Mouse (Mus musculus) embryonic facial prominence, embryonic 14.5 days (tissue): ENCODE measurements around the gene Coro7. TPM values are rescaled to one million over a fixed set of nuclear protein-coding genes. Genes with fewer than 3 reads are reported as not detected.
A peak's percentile ranks its signal among the peaks of the same experiment; 100 is the strongest.

Source experiments
- ATAC-seq: fragments of 200-750 bp; cut with Nextera tagmentation; 2 replicates; pipeline ENCODE4 v1.8.0; 2017; ENCODE audit warnings: low read depth, moderate number of reproducible peaks, moderate TSS enrichment
- DNase-seq: peaks from one replicate; pipeline ENCODE4 v3.0.0-alpha.2; 2015; ENCODE audit warnings: low spot score
- H3K27ac ChIP-seq: fragments of 300-500 bp; sonication (generic); replicated peaks from 2 replicates; pipeline ENCODE4 v1.5.1; 2014; ENCODE audit warnings: low read depth, mild to moderate bottlenecking, low read length, moderate library complexity
- H3K27me3 ChIP-seq: fragments of 300-500 bp; sonication (generic); replicated peaks from 2 replicates; pipeline ENCODE4 v1.6.1; 2014; ENCODE audit warnings: low read length; ENCODE audit not compliant: control insufficient read depth, insufficient read depth
- H3K36me3 ChIP-seq: fragments of 300-500 bp; sonication (generic); 2 replicates; pipeline ENCODE4 v1.6.1; 2014; ENCODE audit warnings: low read length, mixed read lengths; ENCODE audit not compliant: control insufficient read depth, insufficient read depth
- H3K4me1 ChIP-seq: fragments of 300-500 bp; sonication (generic); 2 replicates; pipeline ENCODE4 v1.6.1; 2014; ENCODE audit warnings: antibody characterized with exemption, low read length; ENCODE audit not compliant: control insufficient read depth, insufficient read depth
- H3K4me2 ChIP-seq: fragments of 300-500 bp; sonication (generic); 2 replicates; pipeline ENCODE4 v1.6.1; 2014; ENCODE audit warnings: low read depth, mild to moderate bottlenecking, low read length, moderate library complexity, mixed read lengths
- H3K4me3 ChIP-seq: fragments of 300-500 bp; sonication (generic); 2 replicates; pipeline ENCODE4 v1.5.1; 2014; ENCODE audit warnings: low read depth, mild to moderate bottlenecking, low read length
- H3K9ac ChIP-seq: fragments of 300-500 bp; sonication (generic); 2 replicates; pipeline ENCODE4 v1.6.1; 2014; ENCODE audit warnings: low read depth, mild to moderate bottlenecking, low read length, moderate library complexity, mixed read lengths
- H3K9me3 ChIP-seq: fragments of 300-500 bp; sonication (generic); 2 replicates; pipeline ENCODE4 v1.6.1; 2016; ENCODE audit warnings: low read length; ENCODE audit not compliant: control insufficient read depth
- WGBS: fragments of 180-500 bp; shearing (Covaris S2); extraction: QIAGEN DNeasy Blood & Tissue Kit; methylation state at CpG from one replicate; pipeline ENCODE4 v1.1.7; 2014; 5-methylcytosine and 5-hydroxymethylcytosine counted together
- polyA plus RNA-seq: library from polyadenylated mRNA; unstranded; fragments of >200 nt; fragmentation: Nextera tagmentation; extraction: Ambion mirVana; gene quantifications from 2 replicates; pipeline ENCODE4 v1.2.1, GENCODE M21; 2014

The Coro7 gene
- polyA plus RNA-seq, 1 experiment from 2014 or later, result 11.5 TPM

DNA sequence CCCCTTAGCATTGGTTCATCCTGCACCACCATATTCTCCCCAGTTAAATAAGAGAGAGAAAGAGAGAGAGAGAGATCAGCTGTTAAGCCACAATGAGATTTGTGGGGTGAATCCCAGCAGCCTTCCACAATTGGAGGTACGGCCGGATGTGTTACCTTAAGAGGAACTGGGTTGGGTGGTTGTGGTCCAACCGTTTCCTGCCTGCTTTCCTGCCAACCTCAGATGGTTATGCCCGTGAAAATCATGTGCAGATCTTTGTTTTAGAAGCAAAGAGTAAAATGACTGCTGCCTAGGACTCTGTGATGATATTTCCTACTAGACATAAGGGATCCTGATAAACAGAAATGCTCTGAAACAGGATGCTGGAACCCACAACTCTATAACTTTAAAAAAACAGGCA is 5.5 kb downstream of the Coro7 start:
- Histone ChIP-seq H3K9ac (no peak overlapping the region), H3K36me3 (peaks cover 45% of the 10 kb centered on the region), H3K27me3 (no peaks in the 10 kb centered on the region), H3K27ac (no peak overlapping the region), H3K4me3 (no peak overlapping the region), H3K9me3 (no peaks in the 10 kb centered on the region), H3K4me2 (no peak overlapping the region), H3K4me1 (peaks cover 6% of the 10 kb centered on the region; the same call in 1 of the 2 replicates)
- ATAC-seq (no peak), DNase-seq (no peak)
- 77% methylated on average over 4 of the region's 4 CpGs for WGBS

DNA sequence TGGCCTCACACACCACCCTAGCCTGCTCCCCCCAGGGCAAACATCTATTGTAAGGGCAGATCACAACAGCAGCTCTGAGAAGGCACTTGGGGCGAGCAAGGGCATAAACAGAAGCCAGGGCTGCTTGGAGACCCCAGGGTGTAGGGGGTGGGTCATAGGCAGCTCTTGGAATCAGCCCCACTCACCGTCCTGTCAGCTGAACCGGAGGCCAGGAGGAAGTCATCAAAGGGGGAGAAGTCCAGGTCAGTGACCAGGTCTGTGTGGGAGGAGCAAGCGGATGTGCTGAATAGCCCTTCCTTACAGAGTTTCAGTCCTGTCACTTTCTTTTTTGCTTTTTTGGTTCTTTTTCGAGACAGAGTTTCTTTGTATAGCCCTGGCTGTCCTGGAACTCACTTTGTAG is 9.3 kb downstream of the Coro7 start:
- WGBS, result 75% methylated on average over 5 of the region's 5 CpGs

DNA sequence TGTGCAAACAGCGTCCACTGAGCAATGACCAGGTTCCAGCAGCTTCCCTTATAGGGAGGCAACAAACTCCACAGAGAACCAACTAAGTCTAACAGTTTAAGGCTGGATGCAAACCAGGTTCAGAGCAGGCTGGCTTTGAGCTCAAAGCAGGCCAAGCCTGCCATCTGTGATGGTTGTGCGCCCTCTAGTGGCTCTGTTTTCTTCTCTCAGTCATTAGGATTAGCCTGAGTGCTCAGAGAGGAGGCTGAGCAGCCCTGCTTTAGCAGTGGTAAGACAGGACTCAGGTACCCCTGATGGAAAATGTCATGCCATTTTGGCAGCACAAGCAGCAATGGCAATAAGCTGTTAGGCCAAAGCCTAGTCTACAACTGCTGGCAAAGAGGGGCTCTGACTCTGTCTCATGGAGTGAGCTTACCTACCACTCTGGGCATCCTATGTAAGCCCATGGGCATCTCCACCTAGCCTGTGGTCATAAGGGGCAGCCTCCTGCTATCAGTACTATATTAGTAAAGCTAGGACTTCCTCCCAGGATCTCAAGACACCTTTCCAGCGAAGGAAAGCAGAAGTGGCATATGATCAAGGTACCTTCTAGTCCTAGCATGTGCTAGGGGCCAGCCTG is 12.3 kb downstream of the Coro7 start:
- Histone ChIP-seq H3K4me2 (no peak overlapping the region), H3K27me3 (no peaks in the 10 kb centered on the region), H3K27ac (peak overlapping the region; percentile 21; the same call in 1 of the 2 replicates), H3K9ac (peak overlapping the region; percentile 42; the same call in 1 of the 2 replicates), H3K9me3 (no peaks in the 10 kb centered on the region), H3K4me1 (no peaks in the 10 kb centered on the region), H3K36me3 (peaks cover 52% of the 10 kb centered on the region), H3K4me3 (no peak overlapping the region)
- WGBS, result 27% methylated on average over 3 of the region's 3 CpGs
- DNase-seq (peak; percentile 94), ATAC-seq (peak; percentile 91)

More for the DNA sequence above, 9.3 kb downstream of the Coro7 start:
- Histone ChIP-seq H3K4me3 (no peak overlapping the region), H3K4me1 (no peaks in the 10 kb centered on the region), H3K27ac (no peak overlapping the region), H3K36me3 (peaks cover 64% of the 10 kb centered on the region), H3K4me2 (no peak overlapping the region), H3K9ac (no peak overlapping the region), H3K27me3 (no peaks in the 10 kb centered on the region), H3K9me3 (no peaks in the 10 kb centered on the region)
- no peak for ATAC-seq
- DNase-seq, result no peak

DNA sequence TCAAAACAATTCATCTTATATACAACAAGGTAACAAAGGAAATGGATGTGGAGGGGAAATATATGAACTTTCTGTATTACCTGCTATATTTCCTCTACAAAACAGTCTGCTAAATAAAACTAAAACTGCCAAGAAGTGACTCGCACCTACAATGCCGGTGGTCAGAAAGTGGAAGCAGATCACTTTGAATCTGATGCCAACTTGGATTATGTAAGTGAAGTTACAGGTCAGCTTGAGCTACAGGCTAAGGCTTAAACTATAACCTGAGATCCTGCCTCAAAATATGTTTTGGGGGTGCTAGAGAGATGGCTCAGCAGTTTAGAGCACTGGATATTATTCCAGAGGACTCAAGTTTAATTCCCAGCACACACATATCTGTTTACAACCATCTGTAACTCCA is 13.9 kb downstream of the Coro7 start:
- no peaks in the 10 kb centered on the region for H3K9me3 ChIP-seq
- H3K27ac ChIP-seq, result no peak overlapping the region
- WGBS, result 90% methylated on average over 2 of the region's 2 CpGs
- ATAC-seq (no peak), DNase-seq (no peak)
- no peak overlapping the region for H3K4me3 ChIP-seq
- no peaks in the 10 kb centered on the region for H3K27me3 ChIP-seq
- H3K9ac ChIP-seq, result no peak overlapping the region
- no peaks in the 10 kb centered on the region for H3K4me1 ChIP-seq
- H3K36me3 ChIP-seq, result peaks cover 63% of the 10 kb centered on the region
- no peak overlapping the region for H3K4me2 ChIP-seq

DNA sequence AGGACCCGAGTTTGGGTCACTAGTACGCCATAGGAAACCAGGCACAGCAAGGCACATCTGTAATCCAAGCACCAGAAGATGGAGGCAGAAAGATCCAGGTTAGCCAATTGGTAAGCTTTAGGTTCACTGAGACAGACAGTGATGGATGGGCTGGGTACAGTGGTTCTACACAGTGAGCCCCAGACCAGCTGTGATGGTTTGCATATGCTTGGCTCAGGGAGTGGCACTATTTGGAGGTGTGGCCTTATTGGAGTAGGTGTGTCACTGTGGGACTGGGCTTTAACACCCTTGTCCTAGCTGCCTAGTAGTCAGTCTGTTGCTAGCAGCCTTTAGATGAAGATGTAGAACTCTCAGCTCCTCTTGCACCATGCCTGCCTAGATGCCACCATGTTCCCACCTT is 15.8 kb downstream of the Coro7 start:
- Histone ChIP-seq H3K9me3 (no peaks in the 10 kb centered on the region), H3K4me3 (no peak overlapping the region), H3K36me3 (peaks cover 49% of the 10 kb centered on the region), H3K4me1 (peaks cover 10% of the 10 kb centered on the region), H3K4me2 (no peak overlapping the region), H3K9ac (no peak overlapping the region), H3K27me3 (no peaks in the 10 kb centered on the region), H3K27ac (no peak overlapping the region)
- no peak for ATAC-seq
- 76% methylated on average over 2 of the region's 2 CpGs for WGBS
- DNase-seq, result no peak

DNA sequence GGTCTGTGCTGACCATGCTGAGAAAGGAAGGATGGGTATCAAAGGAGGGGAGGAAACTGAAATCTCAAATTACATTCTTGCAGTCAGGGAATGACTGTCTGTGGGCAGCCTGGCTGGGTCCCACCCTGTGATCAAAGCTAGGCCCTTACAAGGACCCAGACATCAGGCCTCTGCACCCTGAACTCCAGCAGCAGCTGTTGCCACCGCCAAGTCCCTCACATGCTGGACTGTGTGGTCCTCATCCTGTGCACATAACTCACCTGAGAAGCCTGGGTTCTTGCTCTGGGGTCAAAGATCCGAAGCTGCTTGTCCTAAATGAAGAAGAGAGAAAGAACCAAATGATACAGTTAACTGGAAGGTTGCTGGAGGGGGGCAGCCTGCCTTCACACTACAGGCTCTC is 18.0 kb downstream of the Coro7 start:
- no peak overlapping the region for H3K9ac ChIP-seq
- ATAC-seq (no peak), DNase-seq (no peak)
- no peaks in the 10 kb centered on the region for H3K27me3 ChIP-seq
- peaks cover 22% of the 10 kb centered on the region for H3K4me1 ChIP-seq
- WGBS, result 76% methylated on average over 2 of the region's 2 CpGs
- H3K36me3 ChIP-seq, result peaks cover 32% of the 10 kb centered on the region
- H3K9me3 ChIP-seq, result no peaks in the 10 kb centered on the region
- H3K27ac ChIP-seq, result no peak overlapping the region
- H3K4me3 ChIP-seq, result no peak overlapping the region
- no peak overlapping the region for H3K4me2 ChIP-seq

DNA sequence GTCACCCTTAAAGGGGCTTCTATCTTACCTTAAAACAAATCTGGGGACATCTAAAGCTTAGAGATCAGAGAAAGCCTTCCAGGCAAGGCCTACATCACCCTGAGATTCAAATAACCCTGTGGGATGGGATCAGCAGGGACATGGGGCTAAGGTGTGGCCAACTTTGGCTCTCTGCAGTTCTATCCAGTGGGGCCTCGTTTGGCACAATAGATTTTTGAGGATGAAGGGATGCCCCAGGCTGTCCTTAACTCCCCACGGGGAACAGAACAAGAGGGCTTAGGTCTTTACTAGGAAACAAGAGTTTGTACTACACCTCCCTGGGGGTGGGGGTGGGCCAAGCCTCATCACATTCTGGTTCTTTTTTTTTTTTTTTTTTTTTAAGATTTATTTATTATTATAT is 20.3 kb downstream of the Coro7 start:
- H3K27ac ChIP-seq, result peak overlapping the region; percentile 94
- H3K4me1 ChIP-seq, result peaks cover 37% of the 10 kb centered on the region
- ATAC-seq, result peak; percentile 0; the same call in 1 of the 2 replicates
- no peak overlapping the region for H3K4me3 ChIP-seq
- peak overlapping the region; percentile 45 for H3K9ac ChIP-seq
- 32% methylated on average over 2 of the region's 2 CpGs for WGBS
- peak overlapping the region; percentile 33; the same call in 1 of the 2 replicates for H3K4me2 ChIP-seq
- no peak for DNase-seq
- H3K27me3 ChIP-seq, result no peaks in the 10 kb centered on the region
- H3K36me3 ChIP-seq, result peaks cover 14% of the 10 kb centered on the region; the same call in 1 of the 2 replicates
- H3K9me3 ChIP-seq, result no peaks in the 10 kb centered on the region

DNA sequence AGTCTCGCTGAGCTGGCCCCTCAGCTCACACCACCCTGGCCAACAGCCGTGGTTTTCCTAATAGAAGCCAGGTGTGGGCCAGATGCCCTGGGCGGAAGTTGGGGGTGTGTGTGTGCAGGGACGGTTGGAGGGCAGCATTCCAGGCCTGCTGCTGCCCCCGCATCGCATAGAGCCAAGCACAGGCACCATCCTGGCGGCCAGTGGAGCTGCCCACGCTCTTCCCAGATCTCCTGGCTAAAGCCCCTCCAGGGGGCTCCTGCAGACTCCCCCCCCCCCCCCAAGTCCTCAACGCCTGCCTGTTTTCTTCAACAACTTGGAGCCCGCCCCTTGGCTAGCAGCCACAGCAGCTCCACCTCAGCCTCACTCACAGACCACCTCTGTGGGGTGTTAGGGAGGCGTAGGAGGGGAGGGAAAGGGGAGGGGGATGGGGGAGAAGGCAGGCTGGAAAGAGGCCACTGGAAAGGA is 20.8 kb downstream of the Coro7 start:
- peaks cover 14% of the 10 kb centered on the region; the same call in 1 of the 2 replicates for H3K36me3 ChIP-seq
- H3K27me3 ChIP-seq, result no peaks in the 10 kb centered on the region
- peaks cover 37% of the 10 kb centered on the region for H3K4me1 ChIP-seq
- no peaks in the 10 kb centered on the region for H3K9me3 ChIP-seq
- peak; percentile 88 for ATAC-seq
- WGBS, result 11% methylated on average over 10 of the region's 11 CpGs
- peak overlapping the region; percentile 35; the same call in 1 of the 2 replicates for H3K9ac ChIP-seq
- no peak overlapping the region for H3K4me3 ChIP-seq
- peak overlapping the region; percentile 33 for H3K4me2 ChIP-seq
- peak; percentile 93 for DNase-seq
- H3K27ac ChIP-seq, result peak overlapping the region; percentile 94

DNA sequence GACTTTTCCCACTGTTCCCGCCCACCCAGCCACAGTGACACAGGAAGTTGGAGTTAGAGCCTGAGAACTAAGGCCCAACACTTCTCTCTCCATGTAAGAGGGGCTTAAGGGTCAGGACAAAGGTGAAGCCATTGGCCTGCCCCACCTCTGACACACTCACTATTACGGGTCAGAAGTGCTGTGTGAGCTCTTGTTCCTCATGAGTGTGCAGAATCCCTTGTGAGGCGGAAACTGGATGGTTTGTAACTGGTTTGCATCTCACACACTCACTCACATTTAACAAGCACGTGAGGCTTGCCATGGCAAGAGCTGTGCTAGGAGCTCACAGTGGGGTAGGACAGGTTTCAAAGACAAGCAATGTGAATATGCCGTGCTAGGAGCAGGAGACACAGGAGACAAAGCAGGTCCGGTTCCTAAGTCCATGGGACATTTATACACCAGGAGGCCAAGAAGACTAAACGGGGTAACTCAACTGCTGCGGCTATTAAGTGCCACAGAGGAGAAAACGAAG is 23.0 kb downstream of the Coro7 start:
- peaks cover 54% of the 10 kb centered on the region for H3K4me1 ChIP-seq
- no peak for DNase-seq

More for the DNA sequence above, 23.0 kb downstream of the Coro7 start:
- Histone ChIP-seq H3K4me3 (no peak overlapping the region), H3K9ac (no peak overlapping the region), H3K27me3 (no peaks in the 10 kb centered on the region), H3K4me2 (no peak overlapping the region), H3K36me3 (peaks cover 18% of the 10 kb centered on the region; the same call in 1 of the 2 replicates), H3K9me3 (no peaks in the 10 kb centered on the region), H3K27ac (peak overlapping the region; percentile 94)
- WGBS, result 70% methylated on average over 9 of the region's 9 CpGs
- ATAC-seq, result no peak
